Mouse (Mus musculus) testis, adult 2 months (tissue): ENCODE measurements at regions not wholly inside any gene's neighbourhood (a gene's known extent, or its start where the extent isn't known, plus 50 kb on each side); places are given as distances from the start of the nearest gene placed in this dataset.

Experiments used
- CTCF ChIP-seq: fragments of 200-500 bp; IDR thresholded peaks from 2 replicates; pipeline ENCODE4 v1.5.1; 2012; ENCODE audit warnings: low read depth, mild to moderate bottlenecking, inconsistent platforms, low read length, moderate library complexity; ENCODE audit not compliant: control insufficient read depth, insufficient read depth, insufficient replicate concordance
- POLR2A ChIP-seq: fragments of 200-500 bp; IDR thresholded peaks from 2 replicates; pipeline ENCODE4 v1.6.1; 2012; ENCODE audit warnings: low read depth, mild to moderate bottlenecking, inconsistent platforms, low read length, moderate library complexity; ENCODE audit not compliant: control insufficient read depth

DNA sequence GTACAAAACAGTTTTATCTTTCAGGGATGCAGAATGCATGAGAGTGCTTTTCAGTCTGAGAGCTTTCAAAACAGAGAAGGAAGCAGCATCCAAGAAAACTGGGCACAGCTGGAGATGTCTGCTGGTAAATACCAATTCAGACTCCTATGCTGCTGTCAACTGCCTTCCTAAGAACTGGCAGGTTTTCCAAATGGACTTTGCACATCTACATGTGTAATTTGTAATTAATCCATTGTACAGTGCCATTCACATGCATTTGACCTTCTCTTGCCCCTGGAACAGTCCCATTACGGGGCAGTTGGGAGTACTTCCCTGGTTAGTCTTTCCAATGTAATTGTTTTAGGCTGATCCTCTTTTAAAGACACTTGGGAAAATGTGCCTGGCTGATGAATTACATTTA lies 181.3 kb upstream of the Pfkp start:
- TF ChIP-seq CTCF (no peak), POLR2A (no peak)
